Mouse (Mus musculus) embryonic fibroblast, embryonic 13.5 days (primary cell): ENCODE measurements at regions not wholly inside any gene's neighbourhood (a gene's known extent, or its start where the extent isn't known, plus 50 kb on each side); places are given as distances from the start of the nearest gene placed in this dataset.

Experiments
- H3K27ac ChIP-seq: 2 replicates; pipeline ENCODE4 v1.5.1; 2012; ENCODE audit warnings: low read length, control low read depth, inconsistent platforms; ENCODE audit not compliant: insufficient read depth
- H3K4me1 ChIP-seq: 2 replicates; pipeline ENCODE4 v1.6.1; 2011; ENCODE audit warnings: low read length; ENCODE audit not compliant: control insufficient read depth, insufficient read depth
- H3K4me3 ChIP-seq: 2 replicates; pipeline ENCODE4 v1.5.1; 2011; ENCODE audit warnings: mild to moderate bottlenecking, control low read depth, low read length; ENCODE audit not compliant: insufficient read depth
- CTCF ChIP-seq: IDR thresholded peaks from 2 replicates; pipeline ENCODE4 v1.5.1; 2011; ENCODE audit warnings: mild to moderate bottlenecking, control low read depth, low read length, moderate library complexity, borderline replicate concordance; ENCODE audit not compliant: insufficient read depth
- POLR2A ChIP-seq: IDR thresholded peaks from 2 replicates; pipeline ENCODE4 v1.6.1; 2011; ENCODE audit warnings: low read depth, mild to moderate bottlenecking, control low read depth, low read length, moderate library complexity

- H3K27ac ChIP-seq, result no peak overlapping the region
- peaks cover 9% of the 10 kb centered on the region for H3K4me1 ChIP-seq
- H3K4me3 ChIP-seq, result no peak overlapping the region
- no peak for TF ChIP-seq POLR2A
- no peak for TF ChIP-seq CTCF
Measured at GRCm38 (mm10) chr13:6201516-6201915, 340.2 kb downstream of the Klf6 start.

DNA sequence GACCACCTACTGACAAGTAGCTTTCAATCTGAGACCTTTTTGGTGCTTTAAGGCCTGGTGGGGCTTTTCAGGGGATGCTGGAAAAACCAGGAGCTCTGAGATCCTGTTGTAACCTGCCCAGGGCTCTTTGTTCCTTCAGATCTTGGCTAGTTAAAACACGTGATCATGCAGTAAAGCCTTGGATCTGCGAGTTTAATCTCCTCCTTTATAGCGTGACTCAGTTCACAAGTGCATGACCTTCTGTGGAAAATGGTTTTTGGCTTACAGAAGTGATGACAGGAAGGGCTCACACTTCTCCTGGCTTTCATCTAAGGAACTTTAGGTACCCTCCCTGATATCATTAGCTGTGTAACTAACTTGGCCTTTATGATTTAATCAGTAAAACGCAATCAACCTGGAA, 343.1 kb upstream of the Pitrm1 start:
- Histone ChIP-seq H3K27ac (no peak overlapping the region), H3K4me3 (no peak overlapping the region), H3K4me1 (no peaks in the 10 kb centered on the region)
- TF ChIP-seq POLR2A (no peak), CTCF (no peak)

DNA sequence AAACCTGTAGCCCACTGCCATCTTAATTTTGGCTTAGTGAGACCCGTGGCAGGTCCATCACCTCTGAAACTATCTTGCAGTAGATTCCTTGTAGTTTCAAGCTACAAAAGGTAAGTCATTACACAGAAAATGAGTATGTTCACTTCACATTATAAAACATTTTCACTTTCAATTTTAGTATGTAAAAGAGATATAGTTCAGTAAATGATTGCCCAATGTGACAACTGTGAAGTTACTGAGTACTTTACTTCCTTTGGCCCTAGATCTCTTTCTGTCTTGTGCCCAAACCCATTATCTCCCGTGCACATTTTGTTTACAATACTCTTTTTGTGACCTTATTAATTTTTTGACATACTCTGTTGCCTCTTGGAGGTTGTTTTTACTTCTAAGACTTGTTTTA, 335.4 kb upstream of the Pitrm1 start:
- H3K27ac ChIP-seq, result no peak overlapping the region
- H3K4me1 ChIP-seq, result no peaks in the 10 kb centered on the region
- TF ChIP-seq POLR2A (no peak), CTCF (no peak)
- no peak overlapping the region for H3K4me3 ChIP-seq

- Histone ChIP-seq H3K4me1 (no peaks in the 10 kb centered on the region), H3K4me3 (no peak overlapping the region), H3K27ac (no peak overlapping the region)
- TF ChIP-seq POLR2A (no peak), CTCF (no peak)
Measured at GRCm38 (mm10) chr13:6214189-6214588, 333.8 kb upstream of the Pitrm1 start.

DNA sequence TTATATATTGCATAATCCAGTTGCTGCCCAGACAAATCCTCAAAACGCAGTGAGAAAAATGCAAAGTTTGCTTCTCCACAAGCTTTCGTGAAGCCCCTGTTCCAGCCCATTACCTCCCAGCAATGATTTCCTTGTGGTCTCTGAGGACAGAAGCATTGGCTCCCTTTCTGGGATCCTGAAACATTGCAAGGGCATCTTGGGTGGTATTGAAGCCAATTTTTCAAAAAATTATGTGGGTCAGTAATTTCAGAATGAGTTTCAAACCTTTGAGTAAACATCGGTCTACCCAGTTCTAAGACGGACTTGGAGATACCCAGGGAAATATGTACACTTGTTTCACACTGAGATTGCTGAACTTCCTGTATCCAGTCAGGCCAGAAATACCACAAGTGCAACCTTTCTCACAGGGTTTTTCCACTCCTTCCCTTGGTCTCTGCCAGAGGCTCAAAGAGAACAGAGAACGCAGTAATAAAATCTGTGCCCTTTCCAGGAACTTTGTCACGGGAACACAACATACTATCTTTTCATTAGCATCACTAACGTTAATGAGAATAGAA, 321.8 kb upstream of the Pitrm1 start:
- TF ChIP-seq CTCF, result no peak
- no peak for TF ChIP-seq POLR2A
- Histone ChIP-seq H3K4me1 (no peaks in the 10 kb centered on the region; the same call in 1 of the 2 replicates), H3K27ac (no peak overlapping the region), H3K4me3 (no peak overlapping the region)

- H3K27ac ChIP-seq, result no peak overlapping the region
- no peaks in the 10 kb centered on the region; the same call in 1 of the 2 replicates for H3K4me1 ChIP-seq
- H3K4me3 ChIP-seq, result no peak overlapping the region
- no peak for TF ChIP-seq POLR2A
- TF ChIP-seq CTCF, result no peak
Measured at GRCm38 (mm10) chr13:6228278-6228677, 319.7 kb upstream of the Pitrm1 start.

- H3K27ac ChIP-seq, result no peak overlapping the region
- H3K4me3 ChIP-seq, result no peak overlapping the region
- H3K4me1 ChIP-seq, result peaks cover 2% of the 10 kb centered on the region; the same call in 1 of the 2 replicates
- no peak for TF ChIP-seq POLR2A
- no peak for TF ChIP-seq CTCF
Measured at GRCm38 (mm10) chr13:6235394-6235793, 312.6 kb upstream of the Pitrm1 start.

DNA sequence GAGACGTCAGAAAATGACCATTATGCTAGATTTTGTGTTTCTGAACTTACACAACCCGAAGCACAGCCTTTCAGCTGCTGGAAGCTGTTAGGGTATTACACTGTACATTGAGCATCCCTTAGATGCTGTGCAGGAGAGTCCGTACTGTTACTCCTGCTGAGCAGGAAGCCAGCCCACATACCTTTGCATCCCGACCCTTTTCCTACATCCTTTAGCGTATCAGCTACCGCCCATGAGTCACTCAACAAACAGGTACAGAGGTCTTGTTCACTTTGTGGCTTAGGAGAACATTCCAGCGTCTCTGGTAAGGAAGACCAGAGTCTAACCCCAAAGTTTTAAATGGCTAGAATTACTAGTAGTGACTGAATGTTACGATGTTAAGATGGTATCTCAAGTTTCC, 311.4 kb upstream of the Pitrm1 start:
- Histone ChIP-seq H3K27ac (no peak overlapping the region), H3K4me1 (peaks cover 2% of the 10 kb centered on the region; the same call in 1 of the 2 replicates), H3K4me3 (no peak overlapping the region)
- TF ChIP-seq POLR2A (no peak), CTCF (no peak)

GRCm38 (mm10) chr13:6237201-6237600, 310.7 kb upstream of the Pitrm1 start:
- H3K4me1 ChIP-seq, result peaks cover 2% of the 10 kb centered on the region; the same call in 1 of the 2 replicates
- no peak overlapping the region for H3K4me3 ChIP-seq
- no peak for TF ChIP-seq CTCF
- TF ChIP-seq POLR2A, result no peak
- H3K27ac ChIP-seq, result no peak overlapping the region

DNA sequence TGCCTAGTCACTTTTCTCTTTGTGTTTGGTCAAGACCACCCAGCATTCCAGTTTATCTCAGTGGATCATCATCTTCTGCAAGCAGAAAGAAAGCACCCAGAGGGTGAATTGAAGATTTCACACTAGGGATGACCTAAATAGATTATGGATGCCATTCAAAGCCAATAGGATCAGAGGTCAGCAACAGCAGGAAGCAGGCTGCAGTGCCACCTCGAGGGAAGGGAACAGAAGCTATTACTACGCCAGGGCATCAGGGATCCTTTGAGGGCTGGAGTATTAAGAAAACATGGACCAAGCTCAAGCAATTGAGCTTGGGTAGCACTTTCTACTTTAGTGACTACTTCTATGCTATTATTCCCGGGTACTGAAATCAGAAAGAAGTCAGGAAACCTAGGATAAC, 307.1 kb upstream of the Pitrm1 start:
- Histone ChIP-seq H3K4me3 (no peak overlapping the region), H3K4me1 (no peaks in the 10 kb centered on the region), H3K27ac (no peak overlapping the region)
- TF ChIP-seq CTCF (no peak), POLR2A (no peak)
